Mouse (Mus musculus) limb, embryonic 14.5 days (tissue): ENCODE data around the gene Gbx2. TPM values are rescaled to one million over a fixed set of nuclear protein-coding genes. Genes with fewer than 3 reads are reported as not detected.

Experiments used
- ATAC-seq: fragments of 200-750 bp; cut with Nextera tagmentation; 2 replicates; pipeline ENCODE4 v1.8.0; 2017; ENCODE audit warnings: low read depth, moderate number of reproducible peaks, moderate TSS enrichment; ENCODE audit not compliant: low FRiP score
- DNase-seq: peaks from one replicate; pipeline ENCODE4 v3.0.0-alpha.2; 2015; ENCODE audit warnings: low spot score
- H3K27ac ChIP-seq: fragments of 300-500 bp; sonication (generic); replicated peaks from 2 replicates; pipeline ENCODE4 v1.5.1; 2014; ENCODE audit warnings: low read depth, mild to moderate bottlenecking, low read length, moderate library complexity, mixed read lengths
- H3K27me3 ChIP-seq: fragments of 300-500 bp; sonication (generic); 2 replicates; pipeline ENCODE4 v1.6.1; 2014; ENCODE audit warnings: low read length, mixed read lengths; ENCODE audit not compliant: control insufficient read depth, insufficient read depth
- H3K36me3 ChIP-seq: fragments of 300-500 bp; sonication (generic); 2 replicates; pipeline ENCODE4 v1.6.1; 2014; ENCODE audit warnings: mild to moderate bottlenecking, low read length, moderate library complexity, mixed read lengths; ENCODE audit not compliant: control insufficient read depth, insufficient read depth
- H3K4me1 ChIP-seq: fragments of 300-500 bp; sonication (generic); 2 replicates; pipeline ENCODE4 v1.6.1; 2014; ENCODE audit warnings: antibody characterized with exemption, low read length, mixed read lengths; ENCODE audit not compliant: control insufficient read depth, insufficient read depth
- H3K4me2 ChIP-seq: fragments of 300-500 bp; sonication (generic); replicated peaks from 2 replicates; pipeline ENCODE4 v1.6.1; 2014; ENCODE audit warnings: low read depth, mild to moderate bottlenecking, low read length, moderate library complexity; ENCODE audit not compliant: severe bottlenecking
- H3K4me3 ChIP-seq: fragments of 300-500 bp; sonication (generic); replicated peaks from 2 replicates; pipeline ENCODE4 v1.5.1; 2014; ENCODE audit warnings: low read length
- H3K9ac ChIP-seq: fragments of 300-500 bp; sonication (generic); 2 replicates; pipeline ENCODE4 v1.6.1; 2014; ENCODE audit warnings: mild to moderate bottlenecking, low read depth, low read length, moderate library complexity; ENCODE audit not compliant: severe bottlenecking
- H3K9me3 ChIP-seq: fragments of 300-500 bp; sonication (generic); 2 replicates; pipeline ENCODE4 v1.6.1; 2016; ENCODE audit warnings: low read length; ENCODE audit not compliant: control insufficient read depth
- POLR2A ChIP-seq: fragments of 200-500 bp; IDR thresholded peaks from 2 replicates; pipeline ENCODE4 v1.8.0; 2012; ENCODE audit warnings: inconsistent platforms, mild to moderate bottlenecking, moderate library complexity, borderline replicate concordance; ENCODE audit not compliant: insufficient read depth, insufficient read length; ENCODE audit errors: extremely low read depth
- WGBS: fragments of 180-500 bp; shearing (Covaris S2); extraction: QIAGEN DNeasy Blood & Tissue Kit; methylation state at CpG from one replicate; pipeline ENCODE4 v1.1.7; 2014; 5-methylcytosine and 5-hydroxymethylcytosine counted together
- polyA plus RNA-seq, 2 experiments: library from polyadenylated mRNA; depleted of rRNA in 1 of 2; stranded (reverse) in 1 of 2; unstranded in 1 of 2; fragments of >200 nt; fragmentation: Nextera tagmentation in 1 of 2; extraction: Ambion mirVana in 1 of 2; gene quantifications; 2 replicates each; pipeline versions ENCODE4 v1.2.1 to v1.2.3; 2012 to 2014

Gbx2 gene
- polyA plus RNA-seq, 2 experiments = 0.17 to 0.21 TPM

DNA sequence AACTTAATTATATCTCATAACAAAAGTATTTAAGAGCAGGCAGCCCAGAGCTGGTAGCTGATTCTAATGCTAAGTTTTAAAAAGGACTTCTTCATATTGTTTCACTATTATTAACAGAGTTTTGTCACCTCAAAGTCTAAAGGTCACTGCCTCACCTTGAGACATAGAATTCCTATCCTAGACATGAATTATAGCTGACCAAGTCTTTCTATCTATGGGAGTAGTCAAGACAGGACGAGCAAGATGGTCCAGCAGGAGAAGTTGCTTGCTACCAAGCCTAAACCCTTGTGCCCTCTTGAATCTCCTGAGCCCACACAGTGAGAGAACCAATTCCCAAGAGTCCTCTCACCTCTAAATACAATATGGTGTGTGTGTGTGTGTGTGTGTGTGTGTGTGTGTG, 28.3 kb downstream of the Gbx2 start:
- no peaks in the 10 kb centered on the region for H3K9me3 ChIP-seq
- no peak for TF ChIP-seq POLR2A
- H3K4me1 ChIP-seq = no peaks in the 10 kb centered on the region
- WGBS = 68% methylated on average over 1 of the region's 1 CpGs
- ATAC-seq (no peak), DNase-seq (no peak)
- H3K27me3 ChIP-seq = no peaks in the 10 kb centered on the region
- no peak overlapping the region for H3K27ac ChIP-seq
- no peak overlapping the region for H3K4me2 ChIP-seq
- H3K4me3 ChIP-seq = no peak overlapping the region
- no peaks in the 10 kb centered on the region for H3K36me3 ChIP-seq
- H3K9ac ChIP-seq = no peak overlapping the region

DNA sequence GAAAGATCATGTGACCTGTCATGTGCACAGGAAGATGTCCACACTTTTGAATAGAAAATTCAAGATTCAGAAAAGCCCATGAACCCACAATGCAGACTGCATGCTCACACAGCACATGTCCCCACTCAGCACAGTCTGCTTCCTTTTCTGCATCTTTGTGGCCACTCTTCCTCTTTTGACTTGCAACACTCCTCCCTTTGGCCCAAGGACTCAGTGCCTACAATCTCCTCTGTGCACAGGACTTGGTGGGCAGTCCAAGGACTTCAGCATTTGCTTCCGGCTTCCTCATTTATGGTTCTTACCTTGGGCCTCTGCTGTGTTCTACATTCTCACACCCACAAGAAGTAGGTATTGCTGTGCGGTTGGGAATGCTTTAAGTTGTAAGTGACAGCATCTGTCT, 28.7 kb downstream of the Gbx2 start:
- Histone ChIP-seq H3K4me2 (no peak overlapping the region), H3K27ac (no peak overlapping the region), H3K9ac (no peak overlapping the region), H3K4me1 (no peaks in the 10 kb centered on the region), H3K36me3 (no peaks in the 10 kb centered on the region), H3K27me3 (no peaks in the 10 kb centered on the region), H3K4me3 (no peak overlapping the region), H3K9me3 (no peaks in the 10 kb centered on the region)
- WGBS = 72% methylated on average over 2 of the region's 2 CpGs
- ATAC-seq (no peak), DNase-seq (no peak)
- no peak for TF ChIP-seq POLR2A

- Histone ChIP-seq H3K27ac (no peak overlapping the region), H3K4me1 (no peaks in the 10 kb centered on the region), H3K9ac (no peak overlapping the region), H3K36me3 (no peaks in the 10 kb centered on the region), H3K4me2 (no peak overlapping the region), H3K4me3 (no peak overlapping the region), H3K27me3 (no peaks in the 10 kb centered on the region), H3K9me3 (no peaks in the 10 kb centered on the region)
- DNase-seq (no peak), ATAC-seq (no peak)
- 91% methylated on average over 4 of the region's 4 CpGs for WGBS
- no peak for TF ChIP-seq POLR2A
These were observed 29.6 kb downstream of the Gbx2 start for GRCm38 (mm10) chr1:89901381-89901780.

DNA sequence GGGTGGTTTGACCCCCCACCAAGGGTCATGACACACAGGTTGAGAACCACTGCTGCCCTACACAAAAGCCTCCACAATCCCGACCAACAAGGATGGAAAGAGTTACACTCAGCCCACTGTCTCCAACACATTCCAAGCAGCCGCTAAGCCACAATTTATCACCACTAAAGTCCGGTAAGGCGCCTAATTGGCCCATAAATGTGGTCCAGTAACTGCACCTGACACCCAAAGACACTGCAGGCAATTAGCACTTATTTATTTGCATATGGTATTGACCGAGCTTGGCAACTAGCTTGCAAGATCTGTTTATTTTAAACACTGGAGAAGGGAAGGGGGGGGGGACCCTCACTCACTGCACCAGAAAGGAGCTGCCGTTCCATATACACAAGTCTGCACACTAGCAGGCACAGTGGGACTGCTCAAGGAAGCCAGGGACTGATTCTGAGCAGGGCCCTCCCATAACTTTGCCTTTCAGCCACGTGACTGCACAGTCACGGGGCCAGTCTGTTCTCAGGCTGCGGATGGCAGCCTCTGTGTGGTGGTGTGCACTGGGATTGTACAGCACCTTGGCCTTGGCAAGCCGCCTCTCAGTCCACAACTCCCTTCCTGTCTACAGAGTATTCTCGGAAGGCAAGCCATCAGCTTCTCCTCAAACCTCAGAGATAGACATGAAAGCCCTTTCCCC, 31.1 kb downstream of the Gbx2 start:
- no peaks in the 10 kb centered on the region for H3K4me1 ChIP-seq
- no peak for DNase-seq

GRCm38 (mm10) chr1:89899036-89899435, 31.9 kb downstream of the Gbx2 start:
- no peak overlapping the region for H3K27ac ChIP-seq
- WGBS = 74% methylated on average over 2 of the region's 2 CpGs

More for the DNA sequence above, 31.1 kb downstream of the Gbx2 start:
- H3K27ac ChIP-seq = no peak overlapping the region
- H3K9me3 ChIP-seq = no peaks in the 10 kb centered on the region
- H3K27me3 ChIP-seq = no peaks in the 10 kb centered on the region
- ATAC-seq = no peak
- no peaks in the 10 kb centered on the region for H3K36me3 ChIP-seq
- TF ChIP-seq POLR2A = no peak
- no peak overlapping the region for H3K4me2 ChIP-seq
- 32% methylated on average over 11 of the region's 11 CpGs for WGBS
- H3K4me3 ChIP-seq = no peak overlapping the region
- H3K9ac ChIP-seq = no peak overlapping the region

More at GRCm38 (mm10) chr1:89899036-89899435, 31.9 kb downstream of the Gbx2 start:
- no peak overlapping the region for H3K4me3 ChIP-seq
- no peak overlapping the region for H3K4me2 ChIP-seq
- no peaks in the 10 kb centered on the region for H3K36me3 ChIP-seq
- H3K27me3 ChIP-seq = no peaks in the 10 kb centered on the region
- H3K9me3 ChIP-seq = no peaks in the 10 kb centered on the region
- DNase-seq (no peak), ATAC-seq (no peak)
- H3K9ac ChIP-seq = no peak overlapping the region
- no peak for TF ChIP-seq POLR2A
- no peaks in the 10 kb centered on the region for H3K4me1 ChIP-seq
